Mouse (Mus musculus): ENCODE measurements around the gene Slc16a4.
"Not testable (repeated sequence)": the region's sequence is repeated elsewhere in the genome, so short reads cannot be mapped to it uniquely, and the experiment has no call there.

Slc16a4 gene

DNA sequence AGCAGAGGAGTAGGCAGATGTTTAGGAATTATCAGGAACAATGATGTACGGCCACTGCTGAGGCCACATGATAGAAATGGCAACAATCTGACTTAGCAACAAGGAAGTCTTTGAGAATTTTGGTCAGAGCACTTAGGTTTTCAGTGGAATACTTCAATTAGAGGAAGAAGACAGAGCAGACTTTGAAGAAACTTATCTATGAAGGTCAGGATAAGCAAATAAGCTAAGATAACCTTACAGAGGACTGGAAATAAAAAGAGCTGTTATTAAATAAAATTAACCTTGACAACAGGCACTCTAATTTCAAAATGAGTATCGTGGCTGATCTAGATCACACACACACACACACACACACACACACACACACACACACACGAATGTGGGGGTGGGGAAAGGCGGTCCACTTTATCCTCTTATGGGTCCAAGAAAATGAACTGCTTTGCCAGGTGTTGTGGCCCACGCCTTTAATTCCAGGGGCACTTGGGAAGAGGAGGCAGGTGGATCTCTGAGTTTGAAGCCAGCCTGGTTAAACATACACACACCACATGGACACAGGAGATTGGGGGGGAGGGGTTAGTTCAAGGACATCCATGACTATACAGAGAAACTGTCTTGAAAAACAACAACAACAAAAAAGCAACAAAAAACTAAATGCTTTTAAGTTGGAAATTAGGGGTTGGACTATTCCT is 4.8 kb downstream of the Slc16a4 start:
- no peak for DNase-seq (ENCODE audit: low read depth)

- not testable (repeated sequence) for DNase-seq (ENCODE audit: low read depth)
Measured at GRCm38 (mm10) chr3:107296917-107297316, 5.9 kb downstream of the Slc16a4 start.

- DNase-seq (ENCODE audit: low read depth): no peak
Measured at GRCm38 (mm10) chr3:107317338-107317737, 26.3 kb downstream of the Slc16a4 start.

- DNase-seq (ENCODE audit: low read depth): peak; percentile 28
Measured at GRCm38 (mm10) chr3:107321141-107321540, 30.1 kb downstream of the Slc16a4 start.

DNA sequence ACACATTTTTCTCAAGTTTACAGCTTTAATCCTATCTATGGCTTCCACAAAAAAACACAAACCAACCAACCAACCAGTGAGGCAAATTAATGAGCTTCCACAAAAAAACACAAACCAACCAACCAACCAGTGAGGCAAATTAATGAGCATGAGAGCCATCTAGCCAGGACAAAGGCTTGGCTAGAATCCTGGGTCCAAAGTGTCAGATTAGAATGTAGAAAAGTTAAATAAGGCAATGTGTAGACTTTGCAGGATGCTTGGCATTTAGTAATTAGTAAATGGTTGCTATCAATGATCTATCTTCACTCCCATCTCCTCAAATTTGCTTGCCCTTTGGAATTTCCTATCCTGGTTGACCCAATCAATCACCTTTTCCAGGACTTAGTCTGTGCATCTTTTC is 30.7 kb downstream of the Slc16a4 start:
- DNase-seq (ENCODE audit: low read depth): no peak

DNA sequence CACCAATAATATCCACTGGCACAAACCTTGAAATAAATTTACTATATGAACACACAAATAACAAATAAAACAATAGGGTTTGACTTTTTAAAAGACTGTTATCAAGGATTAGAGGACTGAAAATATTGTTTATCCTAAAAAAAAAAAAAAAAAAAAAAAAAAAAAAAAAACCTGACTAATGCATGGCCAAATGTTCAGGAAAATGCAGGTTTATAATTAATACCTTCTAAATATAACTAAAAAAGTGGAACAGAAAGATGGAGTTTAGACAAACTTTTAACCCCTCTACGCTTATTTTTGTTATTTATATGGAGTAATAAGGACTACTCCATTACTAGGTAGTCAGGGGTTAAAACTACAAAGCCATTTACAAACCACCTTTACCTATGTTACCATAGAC is 35.4 kb downstream of the Slc16a4 start:
- no peak for DNase-seq (ENCODE audit: low read depth)

- DNase-seq (ENCODE audit: low read depth): no peak
Measured at GRCm38 (mm10) chr3:107330503-107331424, 39.7 kb downstream of the Slc16a4 start.

DNA sequence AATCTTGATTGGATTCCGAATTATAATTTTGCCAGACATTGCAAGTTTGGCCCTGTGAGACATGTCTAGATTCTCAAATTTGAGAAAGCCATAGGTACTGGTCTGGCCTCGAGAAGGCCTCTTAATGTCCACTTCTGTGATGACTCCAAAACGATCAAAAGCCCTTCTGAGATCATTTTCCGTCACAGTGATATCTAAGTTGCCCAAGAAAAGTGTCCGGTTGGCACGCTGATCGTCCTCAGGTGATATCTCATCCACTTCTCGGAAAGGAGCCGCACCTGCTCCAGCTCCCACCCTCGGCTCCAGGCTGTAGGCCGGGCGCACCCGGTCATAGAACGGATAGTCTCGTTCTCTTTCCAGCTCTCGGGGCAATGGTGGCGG is 40.7 kb downstream of the Slc16a4 start:
- DNase-seq (ENCODE audit: low read depth): no peak

- peak; percentile 31 for DNase-seq (ENCODE audit: low read depth)
Measured at GRCm38 (mm10) chr3:107332127-107332959, 41.3 kb downstream of the Slc16a4 start.

DNA sequence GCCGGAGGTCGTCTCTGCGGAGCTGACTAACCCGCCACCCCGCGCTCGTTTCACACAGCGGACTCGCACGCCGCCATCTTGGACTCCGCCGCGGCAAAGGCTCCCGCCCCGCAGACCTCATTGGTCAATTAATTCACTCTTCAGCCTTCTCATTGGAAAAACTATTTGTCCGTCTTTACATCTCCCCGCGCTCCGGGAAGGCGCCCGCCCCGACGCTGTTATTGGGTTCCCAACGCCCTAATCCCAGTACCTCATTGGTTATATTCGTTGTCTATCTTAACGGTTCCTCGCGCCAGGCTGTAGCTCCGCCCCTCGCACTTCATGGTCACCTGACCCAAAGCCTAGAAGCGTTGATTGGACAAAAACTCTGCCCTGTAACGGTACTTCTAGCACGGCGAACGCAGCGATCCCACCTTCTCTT is 41.9 kb downstream of the Slc16a4 start:
- peak; percentile 100 for DNase-seq (ENCODE audit: low read depth)

- peak; percentile 100 for DNase-seq (ENCODE audit: low read depth)
Measured at GRCm38 (mm10) chr3:107333381-107334201, 42.6 kb downstream of the Slc16a4 start, which contains the start of gene Rbm15. Gene Rbm15 (minus strand): TSS chr3:107333673.

DNA sequence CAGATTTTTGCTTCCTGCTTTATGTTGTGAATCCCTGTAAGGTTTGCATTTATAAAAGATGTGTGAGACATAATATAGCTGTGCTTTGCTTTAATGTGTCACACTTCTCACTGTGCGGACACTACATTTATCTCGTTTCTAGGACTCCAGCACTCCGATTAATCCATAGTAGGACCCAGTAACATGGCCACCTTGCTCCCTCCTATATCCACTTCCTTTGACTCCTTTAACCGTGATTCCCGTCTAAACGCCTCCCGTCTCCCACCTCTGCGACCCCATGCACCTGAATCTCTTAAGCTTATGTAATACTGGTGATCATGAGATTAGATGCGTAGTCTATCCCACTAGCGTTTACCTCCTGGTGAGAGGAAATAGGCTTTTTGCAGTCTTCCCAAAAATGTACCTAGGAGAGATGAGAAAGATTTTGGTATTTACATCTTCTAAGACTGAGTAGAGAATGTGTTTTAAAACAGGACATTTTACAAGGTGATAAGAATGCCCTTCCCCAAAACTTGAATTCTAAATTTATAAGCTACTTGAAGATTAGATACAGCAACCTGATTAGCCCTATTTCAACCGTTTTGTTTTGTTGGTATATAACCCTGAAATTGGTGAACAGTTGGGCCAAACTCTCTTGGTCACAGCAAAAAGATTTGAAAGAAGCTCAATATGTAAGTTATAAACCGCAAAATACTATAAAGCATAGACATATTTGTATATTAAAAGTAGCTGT is 43.3 kb downstream of the Slc16a4 start:
- DNase-seq (ENCODE audit: low read depth): no peak

DNA sequence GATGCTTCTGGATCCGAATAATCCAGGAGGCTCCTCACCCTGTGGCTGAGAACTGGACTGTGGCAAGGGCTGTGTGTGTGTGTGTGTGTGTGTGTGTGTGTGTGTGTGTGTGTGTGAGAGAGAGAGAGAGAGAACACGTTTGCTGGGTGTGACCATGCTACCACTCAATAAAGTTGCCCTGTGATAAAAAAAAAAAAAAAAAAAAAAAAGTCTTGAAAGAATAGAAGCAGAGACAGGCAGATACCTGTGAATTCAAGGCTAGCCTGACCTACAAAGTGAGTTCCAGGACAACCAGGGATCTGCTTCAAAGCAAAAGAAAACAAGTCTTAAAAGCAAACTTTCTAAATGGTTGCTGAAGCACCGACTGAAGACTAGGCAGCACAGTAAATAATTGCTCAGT is 52.9 kb downstream of the Slc16a4 start:
- DNase-seq (ENCODE audit: low read depth): no peak

- peak; percentile 50 for DNase-seq (ENCODE audit: low read depth)
Measured at GRCm38 (mm10) chr3:107345033-107345725, 54.1 kb downstream of the Slc16a4 start.

DNA sequence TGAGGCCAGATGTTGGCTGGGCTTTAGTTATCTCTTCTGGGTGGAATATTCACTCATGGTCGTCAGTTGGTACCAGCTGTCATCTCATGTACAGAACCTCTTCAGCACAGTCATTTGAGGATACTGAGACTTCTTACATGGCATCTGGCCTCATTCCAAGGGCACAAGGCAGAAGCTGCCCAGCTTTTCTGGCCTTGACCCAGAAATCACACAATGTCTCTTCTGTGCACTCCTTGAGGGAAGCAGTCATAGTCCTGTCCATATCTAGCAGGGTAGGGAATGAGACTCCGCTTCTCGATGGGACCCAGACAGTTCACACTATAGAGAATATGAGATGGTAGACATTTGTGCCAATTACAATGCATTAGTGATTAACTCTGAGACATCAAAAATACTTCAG is 58.0 kb downstream of the Slc16a4 start:
- DNase-seq (ENCODE audit: low read depth): no peak

- no peak for DNase-seq (ENCODE audit: low read depth)
Measured at GRCm38 (mm10) chr3:107351706-107352105, 60.7 kb downstream of the Slc16a4 start.

GRCm38 (mm10) chr3:107355618-107356260 is 64.7 kb downstream of the Slc16a4 start:
- DNase-seq (ENCODE audit: low read depth): no peak

- DNase-seq (ENCODE audit: low read depth): peak; percentile 85
Measured at GRCm38 (mm10) chr3:107356964-107357441, 66.0 kb downstream of the Slc16a4 start.

DNA sequence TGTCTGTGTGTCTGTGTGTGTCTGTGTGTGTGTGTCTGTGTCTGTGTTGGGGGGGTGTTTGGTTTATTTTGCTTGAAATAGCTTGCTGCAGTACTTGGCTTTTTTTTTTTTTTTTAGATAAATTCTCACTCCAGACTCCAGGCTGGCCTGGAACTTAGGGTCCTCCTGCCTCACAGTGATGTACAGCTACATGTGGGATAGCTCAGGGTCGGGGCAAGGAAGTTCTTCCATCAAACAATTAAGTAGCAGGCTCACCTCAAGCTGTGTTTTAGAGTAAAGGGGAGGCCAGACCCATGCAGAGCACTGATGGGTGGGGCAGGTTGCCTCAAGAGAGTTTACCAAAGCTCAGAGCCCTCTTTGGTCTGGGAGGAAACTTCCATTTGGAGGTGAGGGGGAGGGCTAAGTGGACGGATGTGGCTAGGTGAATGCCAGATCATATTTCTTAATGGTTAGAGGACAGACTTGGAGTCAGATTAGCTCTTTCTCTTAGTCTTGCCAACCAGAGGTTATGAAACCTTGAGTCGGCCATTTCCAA is 66.7 kb downstream of the Slc16a4 start:
- DNase-seq (ENCODE audit: low read depth): peak; percentile 60
